Mouse (Mus musculus) left cerebral cortex, adult 18-20 months (tissue): ENCODE data around the gene Slc25a39. TPM values are rescaled to one million over a fixed set of nuclear protein-coding genes. Genes with fewer than 3 reads are reported as not detected.

Source experiments
- microRNA-seq, 2 experiments: library from miRNA; unstranded; fragments of <30 nt; microRNA quantifications; one replicate each; pipeline ENCODE4 v1.2.0; 2021
- total RNA-seq, 2 experiments: library from RNA; stranded (reverse); gene quantifications; 2 replicates each; pipeline ENCODE4 v1.2.3; 2021

Slc25a39 gene
- total RNA-seq, 2 experiments from 2014 or later, result 60.6 to 73.2 TPM

Small RNA genes within 50 kb of the gene (microRNA-seq; reads per million reads assigned to microRNA genes)
- 0.85 to 1.2 reads per million in 2 experiments for gene Mir6930

Other genes with a start within 250 kb of the Slc25a39 start
- gene Lsm12, start 222.7 kb downstream of the Slc25a39 start, total RNA-seq, result 10 to 100 TPM; 55.0 to 64.2 TPM
- gene G6pc3, start 218.3 kb downstream of the Slc25a39 start, total RNA-seq, result 10 to 100 TPM; 67.9 to 68.2 TPM
- gene Hdac5, start 177.8 kb downstream of the Slc25a39 start, total RNA-seq, result 100 to 1,000 TPM; 298 to 303 TPM
- gene BC030867, start 159.1 kb downstream of the Slc25a39 start, total RNA-seq, result 1 to 10 TPM; 1.0 to 2.3 TPM
- 1 to 10 TPM; 2.2 to 2.9 TPM for gene Asb16, start 139.2 kb downstream of the Slc25a39 start, total RNA-seq
- 10 to 100 TPM; 65.1 to 71.0 TPM for gene Tmub2, start 123.0 kb downstream of the Slc25a39 start, total RNA-seq
- gene Atxn7l3, start 111.3 kb downstream of the Slc25a39 start, total RNA-seq, result 100 to 1,000 TPM; 224 to 230 TPM
- 100 to 1,000 TPM; 123 to 140 TPM for gene Ubtf, start 88.2 kb downstream of the Slc25a39 start, total RNA-seq
- under 1 TPM; 0.09 to 0.19 TPM for gene Slc4a1, start 41.7 kb downstream of the Slc25a39 start, total RNA-seq
- gene Rundc3a, start 14.5 kb downstream of the Slc25a39 start, total RNA-seq, result 100 to 1,000 TPM; 477 to 484 TPM
- gene Grn, start 22.4 kb upstream of the Slc25a39 start, total RNA-seq, result 10 to 100 TPM; 55.8 to 58.9 TPM
- 100 to 1,000 TPM; 113 to 133 TPM for gene Fam171a2, start 39.7 kb upstream of the Slc25a39 start, total RNA-seq
- gene Itga2b, start 62.2 kb upstream of the Slc25a39 start, total RNA-seq, result 1 to 10 TPM; 3.3 to 3.9 TPM
- 10 to 100 TPM; 50.8 to 52.0 TPM for gene Gpatch8, start 148.4 kb upstream of the Slc25a39 start, total RNA-seq
- gene Gm11627, start 171.5 kb upstream of the Slc25a39 start, total RNA-seq, result 1 to 10 TPM; 3.7 to 5.4 TPM
- 1 to 10 TPM; 9.4 to 9.7 TPM for gene Fzd2, start 196.4 kb upstream of the Slc25a39 start, total RNA-seq